Mouse (Mus musculus): Measurements from ENCODE around the gene Flrt2.
"Not testable (repeated sequence)": the region's sequence is repeated elsewhere in the genome, so short reads cannot be mapped to it uniquely, and the experiment has no call there.

Flrt2 gene

DNA sequence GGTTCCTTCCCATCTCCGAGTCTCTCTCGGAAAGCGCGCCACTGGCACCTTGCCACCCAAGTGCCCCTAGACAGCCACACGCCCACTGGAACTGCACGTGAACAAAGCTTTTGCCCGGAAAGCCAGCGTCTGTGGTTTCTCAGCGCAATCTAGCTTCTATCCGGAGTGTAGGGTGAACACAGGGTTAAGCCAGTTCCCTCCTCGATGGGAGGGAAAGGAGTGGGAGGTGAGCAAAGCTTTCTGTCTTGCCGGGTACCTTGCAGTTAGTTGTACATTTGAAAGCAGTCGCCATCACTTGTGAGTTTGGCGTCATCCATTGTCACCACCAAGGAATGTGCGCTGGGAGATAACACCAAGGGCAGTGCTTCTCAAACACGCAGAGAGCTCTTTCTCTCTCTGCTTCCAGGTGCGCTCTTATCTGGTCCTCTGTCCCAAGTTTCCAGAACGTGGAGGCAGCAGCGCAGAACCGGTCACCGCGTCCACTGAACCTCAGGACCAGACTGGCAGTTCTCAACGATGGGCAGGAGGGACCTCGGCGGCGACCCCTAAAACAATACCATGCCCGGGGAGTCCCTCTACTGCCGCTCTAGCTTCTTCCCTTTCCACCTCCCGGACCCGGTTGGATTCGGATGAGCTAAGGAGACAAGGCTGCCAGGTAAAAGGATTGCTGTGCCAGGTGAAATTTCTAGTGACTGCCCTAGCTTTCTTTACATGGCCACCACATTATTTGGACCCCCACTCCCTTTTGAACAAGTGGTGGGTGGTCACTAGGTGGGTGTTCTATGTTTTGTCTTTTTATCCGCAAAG is at the start of gene Flrt2:
Gene Flrt2 (plus strand): TSS at position 266 of the 807 bp plus-strand sequence.
- DNase-seq = peak; percentile 50 to 59

GRCm38 (mm10) chr12:95642226-95642625 is 49.8 kb upstream of the Flrt2 start:
- DNase-seq = no peak

DNA sequence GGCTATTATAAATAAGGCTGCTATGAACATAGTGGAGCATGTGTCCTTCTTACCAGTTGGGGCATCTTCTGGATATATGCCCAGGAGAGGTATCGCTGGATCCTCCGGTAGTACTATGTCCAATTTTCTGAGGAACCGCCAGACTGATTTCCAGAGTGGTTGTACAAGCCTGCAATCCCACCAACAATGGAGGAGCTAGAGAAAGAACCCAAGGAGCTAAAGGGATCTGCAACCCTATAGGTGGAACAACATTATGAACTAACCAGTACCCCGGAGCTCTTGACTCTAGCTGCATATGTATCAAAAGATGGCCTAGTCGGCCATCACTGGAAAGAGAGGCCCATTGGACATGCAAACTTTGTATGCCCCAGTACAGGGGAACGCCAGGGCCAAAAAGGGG is 44.8 kb upstream of the Flrt2 start:
- DNase-seq = not testable (repeated sequence)

DNA sequence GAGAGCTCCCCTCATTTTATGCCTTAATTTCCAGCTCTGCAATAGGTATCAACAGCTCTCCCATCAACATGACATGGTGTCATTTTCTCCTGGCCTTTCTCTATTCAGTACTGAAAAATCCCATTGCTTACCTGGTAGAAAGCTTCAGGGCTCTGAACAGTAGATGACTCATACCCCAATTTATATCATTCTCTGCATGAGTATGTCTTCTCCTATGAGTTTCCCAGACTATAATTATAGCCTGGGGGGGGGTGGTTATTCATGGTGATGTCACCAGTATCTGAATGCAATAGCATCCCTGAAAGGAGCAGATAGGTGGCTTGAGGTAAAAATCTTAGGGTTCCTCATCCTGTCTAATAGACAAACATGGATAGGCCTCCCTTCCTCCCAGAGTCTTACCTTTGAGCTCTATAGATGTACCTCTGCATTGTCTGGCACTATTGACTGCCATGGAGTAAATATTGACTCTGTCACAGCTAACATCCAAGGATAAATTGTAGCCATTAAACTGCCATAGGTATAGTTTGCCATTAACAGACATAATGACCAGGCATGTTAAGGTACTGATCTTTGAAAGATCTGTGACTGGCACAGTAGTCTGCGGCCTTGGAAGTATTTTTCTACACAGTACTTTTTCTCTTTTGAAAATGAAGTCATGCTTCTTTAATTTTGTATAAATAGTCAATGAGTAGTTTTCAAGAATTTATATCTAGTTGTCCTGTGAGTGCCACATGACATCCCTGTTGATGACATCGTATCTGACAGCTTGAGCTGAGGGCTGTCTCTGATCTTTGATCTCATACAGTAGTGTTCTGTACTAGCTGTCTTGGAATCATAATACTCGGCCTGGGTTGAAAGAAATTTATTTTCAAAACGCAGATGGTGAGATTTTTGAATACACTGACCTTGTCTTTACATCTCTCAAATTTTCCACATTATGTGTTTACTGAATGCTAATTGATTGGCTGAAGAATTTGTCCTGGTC is 39.6 kb upstream of the Flrt2 start:
- no peak for DNase-seq

DNA sequence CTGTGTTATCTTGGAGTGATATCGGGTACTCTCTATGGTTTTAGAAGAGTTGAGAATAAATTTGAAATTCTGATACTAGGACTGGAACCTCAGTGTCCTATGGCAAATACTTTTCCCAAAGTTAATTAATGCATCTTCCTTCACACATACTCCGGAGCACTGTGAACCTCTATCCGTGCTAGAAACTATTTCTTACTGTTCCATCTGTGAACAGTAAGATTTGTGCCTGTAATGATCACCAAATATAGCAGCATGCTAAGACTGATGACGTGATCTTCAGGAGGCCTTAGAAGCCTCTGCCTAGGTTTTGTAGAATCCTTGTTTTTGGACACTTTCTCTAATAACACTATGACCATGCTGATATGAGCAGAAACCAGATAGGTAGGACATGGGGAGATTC is 35.4 kb upstream of the Flrt2 start:
- no peak for DNase-seq

- DNase-seq = no peak
These were observed 24.7 kb upstream of the Flrt2 start for GRCm38 (mm10) chr12:95667296-95667695.

DNA sequence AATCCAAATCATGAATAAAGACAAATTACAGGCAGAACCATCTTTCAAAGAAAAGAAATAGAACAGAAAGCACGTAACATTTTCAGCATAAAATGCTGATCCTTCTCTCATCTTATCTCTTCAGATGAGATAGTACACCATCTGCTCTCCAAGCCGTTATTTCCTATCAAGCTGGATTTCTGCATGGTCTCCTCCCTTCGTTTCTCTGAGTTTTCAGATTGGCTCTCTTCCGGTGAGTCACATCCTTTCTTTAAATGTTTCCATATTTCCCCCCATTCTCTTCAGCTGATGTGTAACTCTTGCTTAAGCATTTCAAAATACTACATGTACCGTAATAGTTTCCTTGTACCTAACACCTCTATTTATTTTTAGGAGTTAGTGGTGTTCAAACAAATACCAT is 16.3 kb upstream of the Flrt2 start:
- no peak for DNase-seq

GRCm38 (mm10) chr12:95690819-95691218 is 1.2 kb upstream of the Flrt2 start:
- DNase-seq = peak; percentile 56 to 58

GRCm38 (mm10) chr12:95692948-95693650 is 1.1 kb downstream of the Flrt2 start:
- DNase-seq = peak in 1 of 2 experiments; percentile 10

DNA sequence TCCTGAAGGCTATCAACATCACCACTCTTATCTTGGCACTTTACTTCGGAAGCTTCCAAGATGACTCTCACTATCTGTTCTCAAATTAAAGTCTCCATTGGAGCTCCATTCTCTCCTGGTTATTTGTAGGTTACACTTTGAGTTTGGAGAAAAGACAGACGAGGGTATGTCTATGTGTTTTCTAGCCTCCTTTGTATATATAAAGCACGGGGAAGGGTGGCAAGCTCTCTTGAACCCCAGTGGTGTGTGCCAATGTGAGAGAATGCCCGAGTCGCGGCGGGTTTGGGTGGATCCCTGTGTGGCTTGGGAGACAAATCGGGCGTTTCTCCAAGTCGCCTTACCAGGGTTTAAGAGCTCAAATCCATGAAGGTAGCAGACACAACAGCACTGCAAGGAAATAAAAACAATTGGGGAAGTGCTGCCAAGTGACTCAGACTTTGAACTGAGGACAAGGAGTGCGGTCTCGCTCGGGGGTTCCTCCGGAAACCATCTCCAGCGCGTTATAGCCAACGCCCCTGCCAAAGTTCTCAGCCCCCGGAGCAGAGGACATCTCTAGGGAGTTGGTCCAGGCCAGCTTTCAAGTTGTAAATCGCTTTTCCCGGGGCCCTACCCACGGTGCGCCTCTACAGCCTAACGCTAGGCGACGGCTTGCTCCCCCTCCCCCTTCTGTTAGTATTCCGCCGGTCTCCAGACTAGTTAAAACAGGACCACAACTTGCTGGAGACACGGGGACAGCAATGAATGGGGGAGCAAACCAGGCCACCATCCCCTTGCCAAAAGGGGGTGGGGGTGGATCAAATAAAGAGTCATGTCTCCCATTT is 1.8 kb downstream of the Flrt2 start:
- DNase-seq = peak; percentile 39 to 48

DNA sequence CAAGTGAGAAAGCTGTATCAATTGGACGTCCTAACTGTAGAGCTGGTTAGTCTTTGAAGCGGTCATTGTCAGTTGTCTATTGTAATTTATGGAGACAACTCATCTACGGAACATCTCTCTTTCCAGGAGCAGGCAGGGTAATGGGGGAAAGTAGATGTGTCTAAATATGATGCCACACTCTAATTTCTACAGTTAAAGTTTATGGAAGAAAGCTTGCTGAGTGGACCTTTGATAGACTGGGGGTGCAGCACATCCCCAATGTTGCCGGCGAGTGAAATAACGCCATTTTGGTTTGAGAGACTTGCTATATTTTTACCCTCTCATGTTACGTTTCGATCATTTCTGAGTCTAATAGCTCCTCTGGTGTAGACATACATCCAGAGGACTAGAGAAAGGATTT is 2.5 kb downstream of the Flrt2 start:
- no peak for DNase-seq

- peak; percentile 72 to 74 for DNase-seq
These were observed 3.2 kb downstream of the Flrt2 start for GRCm38 (mm10) chr12:95694991-95695833.

GRCm38 (mm10) chr12:95695834-95696521 is 4.0 kb downstream of the Flrt2 start:
- no peak for DNase-seq

DNA sequence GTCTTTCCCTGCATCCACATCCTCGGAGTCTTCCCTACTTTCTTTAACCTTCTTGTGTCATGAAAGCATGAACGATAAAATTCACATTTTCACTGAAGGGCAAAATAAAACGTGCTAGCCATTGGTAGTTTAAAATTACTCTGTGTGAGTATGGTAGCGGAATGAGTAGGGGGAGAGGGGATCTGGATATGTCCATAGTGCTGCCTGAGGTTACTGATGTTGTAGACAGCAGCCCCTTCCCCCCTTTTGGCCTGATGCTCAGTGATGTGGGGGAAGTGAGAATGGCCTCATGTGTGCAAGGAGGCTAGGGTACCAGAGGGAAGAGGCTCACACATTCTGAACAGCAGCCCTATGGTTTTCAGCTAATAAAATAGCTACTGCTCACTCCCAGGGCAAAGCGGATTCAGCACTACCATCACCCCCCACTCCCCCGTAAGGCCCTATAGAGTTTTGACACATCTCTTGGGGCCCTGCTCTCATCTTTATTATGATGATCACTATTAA is 4.5 kb downstream of the Flrt2 start:
- DNase-seq = peak in 1 of 2 experiments; percentile 19

DNA sequence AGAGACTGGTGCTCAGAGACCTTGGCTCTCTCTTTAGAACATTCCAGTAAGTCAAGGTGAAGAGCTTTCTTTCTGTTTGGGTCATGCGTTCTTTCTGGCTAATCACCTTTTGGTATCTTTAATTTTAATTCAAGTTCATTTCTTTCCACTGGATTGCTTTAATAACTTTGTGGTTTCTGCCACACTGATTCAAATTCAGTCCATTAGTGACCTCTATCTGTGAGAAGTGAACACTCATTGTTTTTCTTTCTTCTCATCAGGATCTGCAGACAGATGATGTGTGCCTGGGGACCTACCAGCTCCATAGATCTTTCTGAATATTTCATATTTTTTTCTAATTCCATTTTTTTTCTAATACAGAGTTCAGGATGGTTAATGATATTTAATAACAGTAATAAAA is 6.5 kb downstream of the Flrt2 start:
- peak in 1 of 2 experiments; percentile 10 for DNase-seq

DNA sequence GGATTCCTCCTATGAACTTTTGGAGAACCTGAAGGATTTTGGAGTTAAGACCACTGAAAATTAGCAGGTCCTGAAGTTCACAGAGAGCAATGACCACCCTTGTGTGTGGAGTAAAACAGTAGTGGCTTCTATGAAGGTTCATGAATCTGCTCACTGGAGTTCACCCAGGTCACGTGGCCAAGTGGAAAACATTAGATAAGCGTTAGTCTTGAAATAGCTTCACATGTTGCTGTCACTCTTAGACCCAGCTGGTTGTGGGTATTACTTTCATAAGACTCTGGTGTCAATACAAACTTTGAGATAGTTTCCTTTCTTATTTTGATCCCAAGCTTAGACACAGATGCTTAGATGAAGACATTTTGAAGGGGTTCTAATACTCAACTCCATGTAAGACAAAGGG is 8.7 kb downstream of the Flrt2 start:
- DNase-seq = no peak

- no peak for DNase-seq
These were observed 9.6 kb downstream of the Flrt2 start for GRCm38 (mm10) chr12:95701580-95701979.

- DNase-seq = no peak
These were observed 13.0 kb downstream of the Flrt2 start for GRCm38 (mm10) chr12:95705006-95705405.

DNA sequence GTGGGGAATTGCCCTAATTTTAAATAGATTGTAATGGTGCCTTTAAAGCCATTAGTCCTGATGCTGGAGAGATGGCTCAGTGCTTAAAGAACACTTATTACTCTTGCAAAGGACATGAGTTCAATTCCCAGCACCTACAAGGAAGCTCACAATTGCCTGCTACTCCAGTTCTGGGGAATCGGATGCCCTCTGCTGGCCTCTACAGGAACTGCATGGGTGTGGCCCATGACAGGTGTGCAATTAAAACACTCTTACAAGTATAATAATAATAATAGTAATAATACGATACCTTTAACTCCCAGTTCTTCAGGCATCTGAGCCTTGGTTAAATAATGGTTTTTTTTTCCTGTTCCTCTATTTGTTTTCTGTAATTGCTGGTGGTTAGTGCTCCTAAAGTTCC is 31.2 kb downstream of the Flrt2 start:
- DNase-seq = peak in 1 of 2 experiments; percentile 26

GRCm38 (mm10) chr12:95734075-95734474 is 42.0 kb downstream of the Flrt2 start:
- no peak for DNase-seq
